Mouse (Mus musculus) liver, embryonic 12.5 days (tissue): ENCODE results near the gene Slc16a6. TPM values are rescaled to one million over a fixed set of nuclear protein-coding genes. Genes with fewer than 3 reads are reported as not detected.
A peak's percentile ranks its signal among the peaks of the same experiment; 100 is the strongest.

ENCODE experiments used
- ATAC-seq: fragments of 200-750 bp; cut with Nextera tagmentation; 2 replicates; pipeline ENCODE4 v1.8.0; 2017; ENCODE audit warnings: moderate number of reproducible peaks, mild to moderate bottlenecking, moderate library complexity
- H3K27ac ChIP-seq: fragments of 300-500 bp; sonication (generic); 2 replicates; pipeline ENCODE4 v1.5.1; 2016; ENCODE audit warnings: mild to moderate bottlenecking
- H3K27me3 ChIP-seq: fragments of 300-500 bp; sonication (generic); replicated peaks from 2 replicates; pipeline ENCODE4 v1.6.1; 2016; ENCODE audit warnings: mild to moderate bottlenecking, moderate library complexity
- H3K36me3 ChIP-seq: fragments of 300-500 bp; sonication (generic); 2 replicates; pipeline ENCODE4 v1.6.1; 2016; ENCODE audit warnings: mild to moderate bottlenecking, moderate library complexity
- H3K4me1 ChIP-seq: fragments of 300-500 bp; sonication (generic); 2 replicates; pipeline ENCODE4 v1.6.1; 2016
- H3K4me2 ChIP-seq: fragments of 300-500 bp; sonication (generic); 2 replicates; pipeline ENCODE4 v1.6.1; 2016; ENCODE audit warnings: mild to moderate bottlenecking, moderate library complexity
- H3K4me3 ChIP-seq: fragments of 300-500 bp; sonication (generic); 2 replicates; pipeline ENCODE4 v1.5.1; 2016; ENCODE audit warnings: mild to moderate bottlenecking, moderate library complexity
- H3K9ac ChIP-seq: fragments of 300-500 bp; sonication (generic); 2 replicates; pipeline ENCODE4 v1.6.1; 2016; ENCODE audit warnings: mild to moderate bottlenecking, moderate library complexity
- H3K9me3 ChIP-seq: fragments of 300-500 bp; sonication (generic); replicated peaks from 2 replicates; pipeline ENCODE4 v1.6.1; 2016; ENCODE audit warnings: mild to moderate bottlenecking, moderate library complexity
- WGBS: fragments of 180-500 bp; shearing (Covaris S2); methylation state at CpG from one replicate; pipeline ENCODE4 v1.1.7; 2016; ENCODE audit not compliant: insufficient replicate concordance; 5-methylcytosine and 5-hydroxymethylcytosine counted together
- polyA plus RNA-seq: library from polyadenylated mRNA; unstranded; fragments of >200 nt; fragmentation: Nextera tagmentation; extraction: Ambion mirVana; gene quantifications from 2 replicates; pipeline ENCODE4 v1.2.1, GENCODE M21; 2016

Slc16a6 gene
- 51.5 and 53.7 TPM in 2 replicates for polyA plus RNA-seq

- WGBS, result under 1% methylated on average over 96 of the region's 111 CpGs
- Histone ChIP-seq H3K4me3 (peak within 1 kb of the TSS; percentile 77), H3K9ac (peak within 1 kb of the TSS; percentile 99), H3K36me3 (peaks cover 14% of the 10 kb centered on the region), H3K4me2 (peak within 1 kb of the TSS; percentile 96), H3K9me3 (no peaks in the 10 kb centered on the region), H3K27me3 (no peaks in the 10 kb centered on the region), H3K27ac (peak within 1 kb of the TSS; percentile 99), H3K4me1 (peaks cover 75% of the 10 kb centered on the region)
- peak; percentile 87 for ATAC-seq
Measured at GRCm38 (mm10) chr11:109473171-109474085, at the start of gene Slc16a6, which contains the start of gene Arsg. Gene Slc16a6 (minus strand): TSS chr11:109473598. Gene Arsg (plus strand): TSS chr11:109473374.

DNA sequence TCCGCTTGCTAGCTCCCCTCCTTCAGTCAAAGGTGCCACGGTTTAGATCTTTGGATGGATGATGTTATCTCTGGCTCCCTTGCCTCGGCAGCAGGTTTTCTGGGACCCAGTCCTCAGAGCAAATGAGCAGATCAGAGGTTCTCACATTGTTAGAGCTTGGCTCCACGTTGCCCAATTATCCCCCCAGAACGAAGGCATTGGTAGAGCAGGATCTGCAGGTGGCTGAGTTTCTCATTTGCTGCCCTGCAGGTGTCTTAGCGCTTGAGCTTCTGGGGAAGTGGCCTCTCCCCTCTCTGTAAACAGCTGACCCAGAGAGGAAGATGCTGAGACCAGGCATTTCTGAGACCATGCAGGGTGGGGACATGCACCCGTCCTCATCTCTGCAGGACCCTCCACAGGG is 47.6 kb upstream of the Slc16a6 start:
- Histone ChIP-seq H3K36me3 (no peaks in the 10 kb centered on the region), H3K4me2 (no peak overlapping the region), H3K27me3 (peaks cover 11% of the 10 kb centered on the region; the same call in 1 of the 2 replicates), H3K27ac (no peak overlapping the region), H3K4me3 (no peak overlapping the region), H3K9ac (no peak overlapping the region), H3K4me1 (peaks cover 41% of the 10 kb centered on the region), H3K9me3 (no peaks in the 10 kb centered on the region)
- 46% methylated on average over 7 of the region's 7 CpGs for WGBS
- ATAC-seq, result no peak

DNA sequence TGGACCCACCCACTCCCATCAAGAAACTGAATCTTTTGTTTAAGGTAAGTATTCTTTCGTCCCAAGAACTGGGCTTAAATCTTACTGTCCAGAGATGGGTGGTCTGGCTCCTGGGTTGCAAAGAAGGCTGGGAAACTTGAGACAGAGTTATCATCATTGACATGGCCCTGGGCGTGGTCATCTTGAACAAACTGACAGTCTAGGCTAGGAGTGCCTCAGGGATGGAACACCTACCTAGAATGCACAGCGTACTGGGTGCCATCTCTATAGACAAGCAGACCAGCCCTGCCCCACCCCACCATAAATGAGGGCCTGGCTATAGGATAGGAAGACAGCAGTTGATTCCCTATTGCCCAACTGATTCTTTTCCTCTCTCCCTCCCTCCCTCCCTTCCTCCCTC is 44.4 kb upstream of the Slc16a6 start:
- Histone ChIP-seq H3K9me3 (no peaks in the 10 kb centered on the region), H3K4me2 (peak overlapping the region; percentile 32; the same call in 1 of the 2 replicates), H3K9ac (no peak overlapping the region), H3K36me3 (no peaks in the 10 kb centered on the region), H3K4me1 (peaks cover 44% of the 10 kb centered on the region), H3K4me3 (no peak overlapping the region), H3K27me3 (peaks cover 11% of the 10 kb centered on the region; the same call in 1 of the 2 replicates), H3K27ac (peak overlapping the region; percentile 79)
- ATAC-seq, result peak; percentile 99
- WGBS, result 26% methylated on average over 3 of the region's 3 CpGs

GRCm38 (mm10) chr11:109517330-109517729 is 43.9 kb upstream of the Slc16a6 start:
- Histone ChIP-seq H3K4me2 (peak overlapping the region; percentile 32; the same call in 1 of the 2 replicates), H3K4me3 (no peak overlapping the region), H3K27me3 (peaks cover 11% of the 10 kb centered on the region; the same call in 1 of the 2 replicates), H3K4me1 (peaks cover 44% of the 10 kb centered on the region), H3K9me3 (no peaks in the 10 kb centered on the region), H3K9ac (no peak overlapping the region), H3K36me3 (no peaks in the 10 kb centered on the region), H3K27ac (0 out of 2 replicates have a peak overlapping the region, but pooled peaks have one; percentile 49)
- 55% methylated on average over 11 of the region's 11 CpGs for WGBS
- ATAC-seq, result peak; percentile 10; the same call in 1 of the 2 replicates

DNA sequence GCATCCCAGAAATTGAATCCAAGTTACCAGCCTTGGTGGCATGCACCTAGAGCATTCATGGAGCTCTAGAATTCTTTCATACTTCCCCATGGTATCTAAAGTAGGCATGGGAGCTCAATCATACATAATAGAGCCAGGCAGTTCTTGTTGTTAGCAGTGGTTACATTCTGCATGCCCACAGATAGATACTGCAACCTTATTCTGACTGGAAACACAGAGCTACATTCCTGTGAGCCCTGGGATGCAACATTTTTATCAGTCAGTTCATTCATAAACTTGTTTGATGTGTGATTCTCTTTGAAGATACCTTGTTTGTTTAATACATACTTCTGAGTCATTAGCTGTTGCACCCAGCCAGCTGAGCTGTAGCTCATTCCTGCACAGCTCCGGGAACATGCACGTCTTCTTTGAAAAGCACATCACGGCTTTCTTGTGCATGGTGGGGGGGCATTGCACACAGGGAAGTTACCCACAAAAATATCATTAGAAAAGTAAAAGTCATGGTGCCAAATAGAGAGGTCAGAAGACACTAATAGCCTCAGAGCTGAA is 40.7 kb upstream of the Slc16a6 start:
- H3K4me1 ChIP-seq, result peaks cover 32% of the 10 kb centered on the region
- H3K4me2 ChIP-seq, result no peak overlapping the region
- no peak overlapping the region for H3K27ac ChIP-seq
- no peak overlapping the region for H3K9ac ChIP-seq
- H3K27me3 ChIP-seq, result peaks cover 6% of the 10 kb centered on the region; the same call in 1 of the 2 replicates
- ATAC-seq, result no peak
- H3K9me3 ChIP-seq, result no peaks in the 10 kb centered on the region
- no peak overlapping the region for H3K4me3 ChIP-seq
- H3K36me3 ChIP-seq, result no peaks in the 10 kb centered on the region
- 78% methylated on average over 3 of the region's 3 CpGs for WGBS

DNA sequence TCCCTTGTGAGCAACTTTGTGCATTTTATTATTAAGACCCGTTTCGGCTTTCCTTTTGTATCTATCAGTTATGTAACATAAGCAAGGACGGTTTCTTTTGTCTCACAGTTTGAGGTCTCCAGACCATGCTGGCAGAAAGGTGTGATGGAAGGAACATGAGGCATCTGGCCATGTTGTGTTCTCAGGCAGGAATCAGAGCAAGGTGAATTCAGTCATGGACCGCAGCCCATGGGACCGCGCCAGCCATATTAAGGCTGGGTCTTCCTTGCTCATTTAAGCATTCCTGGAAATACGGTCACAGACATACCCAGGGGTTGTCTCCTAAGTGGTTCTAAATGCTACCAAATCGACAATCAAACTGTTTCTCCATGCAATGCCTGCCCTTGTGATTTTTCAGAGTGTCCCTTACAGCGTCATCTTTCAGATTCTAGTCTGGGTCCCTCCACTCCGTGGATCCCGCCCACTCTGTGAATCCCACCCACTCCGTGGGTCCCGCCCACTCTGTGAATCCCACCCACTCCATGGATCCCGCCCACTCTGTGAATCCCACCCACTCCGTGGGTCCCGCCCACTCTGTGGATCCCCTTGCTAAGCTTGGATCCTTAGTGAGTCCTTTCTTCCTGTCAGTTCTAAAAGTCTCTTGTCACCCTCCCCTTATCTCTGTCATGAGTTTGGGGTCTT is 39.7 kb upstream of the Slc16a6 start:
- H3K9ac ChIP-seq, result no peak overlapping the region
- no peak overlapping the region for H3K27ac ChIP-seq
- peaks cover 6% of the 10 kb centered on the region; the same call in 1 of the 2 replicates for H3K27me3 ChIP-seq
- no peak overlapping the region for H3K4me2 ChIP-seq
- H3K4me3 ChIP-seq, result no peak overlapping the region
- H3K9me3 ChIP-seq, result no peaks in the 10 kb centered on the region
- peaks cover 22% of the 10 kb centered on the region for H3K4me1 ChIP-seq
- no peaks in the 10 kb centered on the region for H3K36me3 ChIP-seq
- no peak for ATAC-seq
- 73% methylated on average over 16 of the region's 16 CpGs for WGBS

DNA sequence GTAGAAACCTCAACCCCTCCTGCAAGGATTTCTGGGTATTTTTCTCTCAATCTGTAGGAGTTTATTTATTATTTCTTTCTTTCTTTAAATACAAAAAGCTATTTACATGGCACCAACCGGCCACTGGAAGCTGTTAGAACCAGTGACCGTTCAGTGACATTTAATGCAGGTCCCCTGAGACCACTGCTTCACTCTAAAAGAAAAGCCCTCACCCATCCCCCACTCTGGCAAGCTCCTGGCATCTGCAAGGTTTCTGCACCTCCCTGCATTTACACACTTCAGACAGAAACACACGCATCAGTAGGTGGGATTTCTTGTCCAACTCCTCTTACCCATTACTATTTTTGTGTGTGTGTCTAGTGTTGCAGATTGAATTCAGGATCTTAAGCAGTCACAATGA is 33.7 kb upstream of the Slc16a6 start:
- Histone ChIP-seq H3K27me3 (peaks cover 6% of the 10 kb centered on the region; the same call in 1 of the 2 replicates), H3K36me3 (no peaks in the 10 kb centered on the region), H3K4me3 (no peak overlapping the region), H3K4me1 (peaks cover 11% of the 10 kb centered on the region), H3K27ac (no peak overlapping the region), H3K9ac (no peak overlapping the region), H3K9me3 (no peaks in the 10 kb centered on the region), H3K4me2 (no peak overlapping the region)
- WGBS, result 78% methylated on average over 3 of the region's 3 CpGs
- ATAC-seq, result no peak

GRCm38 (mm10) chr11:109505823-109506222 is 32.4 kb upstream of the Slc16a6 start:
- Histone ChIP-seq H3K27ac (no peak overlapping the region), H3K9ac (no peak overlapping the region), H3K4me1 (peaks cover 13% of the 10 kb centered on the region), H3K9me3 (no peaks in the 10 kb centered on the region), H3K27me3 (peaks cover 6% of the 10 kb centered on the region; the same call in 1 of the 2 replicates), H3K4me3 (no peak overlapping the region), H3K36me3 (no peaks in the 10 kb centered on the region), H3K4me2 (no peak overlapping the region)
- WGBS, result 87% methylated on average over 4 of the region's 4 CpGs
- no peak for ATAC-seq

DNA sequence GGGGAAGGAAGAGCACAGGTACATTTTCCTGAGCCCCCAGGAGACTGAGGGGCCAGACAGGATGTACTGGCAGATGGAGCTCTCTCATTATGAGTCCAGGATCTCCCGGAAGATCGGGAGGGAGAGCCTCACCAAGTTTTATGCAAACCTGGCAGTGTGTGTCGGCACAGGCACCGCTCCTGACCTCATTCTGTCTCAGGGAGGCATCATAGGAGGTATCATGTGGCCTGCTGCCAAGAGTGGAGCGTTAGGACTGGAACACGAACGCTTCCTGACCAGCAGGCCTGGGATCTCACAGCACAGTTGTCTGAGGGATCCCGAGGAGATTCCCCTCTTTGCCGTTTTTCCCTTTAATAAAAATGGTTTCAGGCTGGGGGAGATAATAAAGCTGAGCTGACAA is 31.6 kb upstream of the Slc16a6 start:
- H3K4me3 ChIP-seq, result no peak overlapping the region
- 73% methylated on average over 9 of the region's 9 CpGs for WGBS
- peaks cover 6% of the 10 kb centered on the region; the same call in 1 of the 2 replicates for H3K27me3 ChIP-seq
- H3K9me3 ChIP-seq, result no peaks in the 10 kb centered on the region
- H3K4me2 ChIP-seq, result no peak overlapping the region
- H3K36me3 ChIP-seq, result no peaks in the 10 kb centered on the region
- ATAC-seq, result no peak
- H3K4me1 ChIP-seq, result peaks cover 13% of the 10 kb centered on the region
- no peak overlapping the region for H3K9ac ChIP-seq
- no peak overlapping the region for H3K27ac ChIP-seq

- H3K36me3 ChIP-seq, result no peaks in the 10 kb centered on the region
- ATAC-seq, result no peak
- H3K9ac ChIP-seq, result no peak overlapping the region
- no peak overlapping the region for H3K4me3 ChIP-seq
- H3K4me2 ChIP-seq, result no peak overlapping the region
- 81% methylated on average over 5 of the region's 5 CpGs for WGBS
- H3K27me3 ChIP-seq, result peaks cover 6% of the 10 kb centered on the region; the same call in 1 of the 2 replicates
- H3K9me3 ChIP-seq, result no peaks in the 10 kb centered on the region
- H3K4me1 ChIP-seq, result peaks cover 44% of the 10 kb centered on the region
- H3K27ac ChIP-seq, result no peak overlapping the region
Measured at GRCm38 (mm10) chr11:109500206-109500605, 26.8 kb upstream of the Slc16a6 start.

DNA sequence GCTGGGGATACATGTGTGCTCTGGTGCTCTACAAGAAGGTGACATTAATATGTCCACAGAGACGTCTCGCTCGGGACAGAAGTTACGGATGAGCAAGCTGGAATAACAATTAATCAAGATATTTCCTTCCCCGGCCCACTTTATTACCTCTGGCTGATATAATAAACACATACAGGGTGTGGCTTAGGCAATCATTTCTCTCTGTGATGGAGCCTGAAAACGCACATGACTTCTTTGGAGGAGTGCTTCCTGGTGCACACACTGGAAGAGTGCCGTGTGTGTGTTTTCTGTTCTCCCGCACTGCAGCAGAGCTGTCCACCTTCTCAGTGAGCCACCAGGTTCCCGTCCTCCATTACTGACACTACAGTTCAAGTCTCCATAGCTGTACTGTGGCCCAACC is 24.6 kb upstream of the Slc16a6 start:
- ATAC-seq, result no peak
- peaks cover 63% of the 10 kb centered on the region for H3K4me1 ChIP-seq

More for the DNA sequence above, 24.6 kb upstream of the Slc16a6 start:
- Histone ChIP-seq H3K4me3 (no peak overlapping the region), H3K4me2 (no peak overlapping the region), H3K9me3 (no peaks in the 10 kb centered on the region), H3K36me3 (no peaks in the 10 kb centered on the region), H3K9ac (no peak overlapping the region), H3K27me3 (no peaks in the 10 kb centered on the region), H3K27ac (no peak overlapping the region)
- 66% methylated on average over 9 of the region's 9 CpGs for WGBS
